ENCODE assay signal across 9 mouse cellular contexts in the genomic region with DNA sequence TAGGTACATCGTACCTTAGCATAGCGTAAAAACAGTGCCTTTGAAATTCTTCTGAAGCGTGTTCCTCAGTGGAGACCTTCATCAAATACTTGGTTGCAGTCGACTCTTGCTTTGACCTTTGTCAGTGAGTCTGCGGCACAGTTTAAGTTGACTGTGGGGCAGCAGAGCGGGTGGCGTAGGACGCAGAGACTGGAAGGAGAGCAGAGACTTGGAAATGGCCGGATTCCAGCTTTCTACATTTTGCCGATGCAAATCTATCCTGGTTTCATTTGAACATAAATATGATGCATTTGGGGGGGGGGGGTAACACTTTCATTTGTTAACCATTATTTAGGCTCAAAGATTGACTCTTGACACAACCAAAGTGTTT. TPM values are rescaled to one million over a fixed set of nuclear protein-coding genes. Genes with fewer than 3 reads are reported as not detected.
DNase-seq lines count a peak whose midpoint lies in the region; ATAC-seq and TF ChIP-seq lines count a peak whose summit lies in the region.
"Had no signal": no experiment of that assay in that cellular context is flagged by ENCODE, and none has a peak within 500 bp of the region (broad histone marks: within the 10 kb centered on the region; RNA-seq: fewer than 3 reads in every experiment).

No protein-coding gene starts in this region.

- WGBS in forebrain, postnatal 0 days = under 1% methylated on average over 10 of the region's 10 CpGs
- 12% methylated on average over 10 of the region's 10 CpGs for WGBS in limb, embryonic 15.5 days

- no peak for ATAC-seq in forebrain, postnatal 0 days
- ATAC-seq in limb, embryonic 15.5 days (ENCODE audit: insufficient number of reproducible peaks, low FRiP score, low TSS enrichment, low read depth) = no peak

- H3K4me1 ChIP-seq in forebrain, postnatal 0 days (ENCODE audit: insufficient read depth) = no peaks in the 10 kb centered on the region
- peaks cover 18% of the 10 kb centered on the region for H3K4me1 ChIP-seq in limb, embryonic 15.5 days

- peak overlapping the region; percentile 86 for H3K4me3 ChIP-seq in forebrain, postnatal 0 days (ENCODE audit: low read depth, low read length)
- H3K4me3 ChIP-seq in limb, embryonic 15.5 days = peak overlapping the region; percentile 76

- H3K36me3 ChIP-seq in forebrain, postnatal 0 days (ENCODE audit: insufficient read depth) = no peaks in the 10 kb centered on the region
- H3K36me3 ChIP-seq in limb, embryonic 15.5 days = no peaks in the 10 kb centered on the region
- H3K36me3 ChIP-seq: G1E had no signal

- TF ChIP-seq CTCF in forebrain, postnatal 0 days (IDR thresholded peaks at IDR 0.05; ENCODE audit: low read depth) = no peak

- no peaks in the 10 kb centered on the region; the same call in 1 of the 2 replicates for H3K9me3 ChIP-seq in forebrain, postnatal 0 days (ENCODE audit: low read length)
- no peaks in the 10 kb centered on the region for H3K9me3 ChIP-seq in limb, embryonic 15.5 days

- H3K27me3 ChIP-seq in forebrain, postnatal 0 days (ENCODE audit: insufficient read depth, low read length) = no peaks in the 10 kb centered on the region
- no peaks in the 10 kb centered on the region for H3K27me3 ChIP-seq in limb, embryonic 15.5 days

- peak overlapping the region; percentile 61 for H3K4me2 ChIP-seq in forebrain, postnatal 0 days (ENCODE audit: low read depth)
- peak overlapping the region; percentile 91 for H3K4me2 ChIP-seq in limb, embryonic 15.5 days

- H3K27ac ChIP-seq in forebrain, postnatal 0 days (ENCODE audit: low read depth, low read length) = peak overlapping the region; percentile 85; the same call in 1 of the 2 replicates
- H3K27ac ChIP-seq in limb, embryonic 15.5 days = no peak overlapping the region

- peak overlapping the region; percentile 85 for H3K9ac ChIP-seq in forebrain, postnatal 0 days
- peak overlapping the region; percentile 74 for H3K9ac ChIP-seq in limb, embryonic 15.5 days

- DNase-seq in heart, adult 11 months = peak; percentile 35
- DNase-seq in heart, adult 8-10 months (ENCODE audit: low spot score) = no peak
- DNase-seq in MN1 (ENCODE audit: low spot score) = peak; percentile 28
- peak; percentile 50 for DNase-seq in forebrain, postnatal 0 days
- DNase-seq in ovary, postnatal 36 days (ENCODE audit: low spot score) = no peak
- no peak for DNase-seq in adrenal gland, adult 18-20 months (ENCODE audit: low spot score in 2 of 2)
- DNase-seq in urinary bladder, postnatal 36 days (ENCODE audit: low spot score in 2 of 2) = no peak

RNA-seq across cellular contexts. Expression of gene Clip4, which starts 15.1 kb away (rescaled TPM):
- 100 to 1,000 TPM; 268 to 296 (median 280) TPM for total RNA-seq in heart, adult 8-10 months (2022)
- total RNA-seq in forebrain, postnatal 0 days (2014; rRNA removed) = 12.5 and 14.9 TPM in 2 replicates
- 7.8 and 11.7 TPM in 2 replicates for polyA plus RNA-seq in forebrain, postnatal 0 days (2015; fragmentation: Nextera tagmentation; extraction: Ambion mirVana)
- polyA plus RNA-seq in limb, embryonic 15.5 days (2015; fragmentation: Nextera tagmentation; extraction: Ambion mirVana) = 15.1 and 15.3 TPM in 2 replicates
- 10 to 100 TPM; 15.4 to 16.9 TPM for total RNA-seq in adrenal gland, adult 18-20 months (2021)
- polyA plus RNA-seq: G1E had no signal

RNA-seq across cellular contexts. Expression of gene Pcare, which starts 30.7 kb away (rescaled TPM):
- 1 to 10 TPM in 1 of 4 experiments, under 1 TPM in 3; 0.34 to 1.2 (median 0.61) TPM for total RNA-seq in heart, adult 8-10 months (2022)
- not detected in 2 replicates for total RNA-seq in forebrain, postnatal 0 days (2014; rRNA removed)
- 0.03 TPM in 1 of 2 replicates, not detected in the other for polyA plus RNA-seq in forebrain, postnatal 0 days (2015; fragmentation: Nextera tagmentation; extraction: Ambion mirVana)
- not detected in 2 replicates for polyA plus RNA-seq in limb, embryonic 15.5 days (2015; fragmentation: Nextera tagmentation; extraction: Ambion mirVana)
- not detected for total RNA-seq in adrenal gland, adult 18-20 months (2021)
- polyA plus RNA-seq: G1E had no signal

Comparison
In these comparisons a context has a peak if more than half of its experiments do, and no peak if none do; other contexts are left out.
1. DNase-seq: peak in heart, adult 11 months (single experiment), MN1 (single experiment) and forebrain, postnatal 0 days (single experiment); none in heart, adult 8-10 months (single experiment), ovary, postnatal 36 days (single experiment), adrenal gland, adult 18-20 months (0 of 2) and urinary bladder, postnatal 36 days (0 of 2).
2. RNA of gene Clip4, which starts 15.1 kb away (total RNA-seq): 268 to 296 TPM in heart, adult 8-10 months; 15.4 to 16.9 TPM in adrenal gland, adult 18-20 months and 12.5 to 14.9 TPM in forebrain, postnatal 0 days; every median in the first group is over 10 times any median in the second.